Mouse (Mus musculus) liver, embryonic 13.5 days (tissue): ENCODE data around the gene Pmf1. TPM values are rescaled to one million over a fixed set of nuclear protein-coding genes. Genes with fewer than 3 reads are reported as not detected.
A peak's percentile ranks its signal among the peaks of the same experiment; 100 is the strongest.
"Not testable (repeated sequence)": the region's sequence is repeated elsewhere in the genome, so short reads cannot be mapped to it uniquely, and the experiment has no call there.

Experiments used
- ATAC-seq: fragments of 200-750 bp; cut with Nextera tagmentation; 2 replicates; pipeline ENCODE4 v1.8.0; 2017; ENCODE audit warnings: low read depth, mild to moderate bottlenecking, moderate number of reproducible peaks, moderate library complexity
- DNase-seq: peaks from one replicate; pipeline ENCODE4 v3.0.0; 2022
- H3K27ac ChIP-seq: fragments of 300-500 bp; sonication (generic); 2 replicates; pipeline ENCODE4 v1.5.1; 2015; ENCODE audit warnings: moderate library complexity, mild to moderate bottlenecking, inconsistent platforms
- H3K27me3 ChIP-seq: fragments of 300-500 bp; sonication (generic); 2 replicates; pipeline ENCODE4 v1.6.1; 2015; ENCODE audit warnings: mild to moderate bottlenecking, inconsistent platforms
- H3K36me3 ChIP-seq: fragments of 300-500 bp; sonication (generic); 2 replicates; pipeline ENCODE4 v1.6.1; 2015; ENCODE audit warnings: mild to moderate bottlenecking, inconsistent platforms
- H3K4me1 ChIP-seq: fragments of 300-500 bp; sonication (generic); replicated peaks from 2 replicates; pipeline ENCODE4 v1.6.1; 2015; ENCODE audit warnings: inconsistent platforms
- H3K4me2 ChIP-seq: fragments of 300-500 bp; sonication (generic); 2 replicates; pipeline ENCODE4 v1.6.1; 2015; ENCODE audit warnings: inconsistent platforms, mild to moderate bottlenecking, moderate library complexity
- H3K4me3 ChIP-seq: fragments of 300-500 bp; sonication (generic); replicated peaks from 2 replicates; pipeline ENCODE4 v1.5.1; 2015; ENCODE audit warnings: mild to moderate bottlenecking, inconsistent platforms
- H3K9ac ChIP-seq: fragments of 300-500 bp; sonication (generic); 2 replicates; pipeline ENCODE4 v1.6.1; 2015; ENCODE audit warnings: mild to moderate bottlenecking, inconsistent platforms
- H3K9me3 ChIP-seq: fragments of 300-500 bp; sonication (generic); replicated peaks from 2 replicates; pipeline ENCODE4 v1.6.1; 2016; ENCODE audit warnings: inconsistent platforms
- WGBS: fragments of 180-500 bp; shearing (Covaris S2); methylation state at CpG from one replicate; pipeline ENCODE4 v1.1.7; 2015; ENCODE audit not compliant: insufficient replicate concordance; 5-methylcytosine and 5-hydroxymethylcytosine counted together
- polyA plus RNA-seq: library from polyadenylated mRNA; unstranded; fragments of >200 nt; fragmentation: Nextera tagmentation; extraction: Ambion mirVana; gene quantifications from 2 replicates; pipeline ENCODE4 v1.2.1, GENCODE M21; 2015

Gene Pmf1
- polyA plus RNA-seq, 1 experiment from 2014 or later = 97.1 TPM

DNA sequence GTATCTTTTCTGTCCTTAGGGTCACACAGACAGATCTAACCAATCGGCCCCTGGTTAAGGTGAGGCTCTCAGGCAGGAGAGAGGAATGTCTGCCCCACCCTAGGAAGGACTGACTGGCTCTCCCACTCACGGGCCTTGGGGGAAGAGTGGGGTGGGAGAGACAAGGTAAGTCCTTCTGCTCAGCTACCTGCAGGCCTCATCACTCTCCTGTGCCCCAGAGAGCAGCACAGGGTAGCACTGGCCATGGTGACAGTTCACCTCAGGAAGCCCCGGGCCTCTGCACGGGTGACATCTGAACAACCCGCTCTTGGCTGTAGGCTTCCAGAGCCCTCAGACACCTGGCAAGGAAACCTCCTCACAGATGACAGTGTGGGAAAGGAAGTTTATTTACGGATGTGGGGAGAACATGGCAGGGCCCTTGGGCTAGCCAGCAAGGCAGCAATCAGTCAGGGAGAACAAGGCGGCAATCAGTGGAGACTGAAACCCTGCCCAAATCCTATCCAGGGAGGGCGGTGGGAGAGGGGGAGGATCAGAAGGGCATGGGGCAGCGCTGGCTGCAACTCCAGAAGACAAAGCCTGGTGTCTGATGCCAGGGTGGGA is 16.3 kb downstream of the Pmf1 start:
- H3K36me3 ChIP-seq = peaks cover 47% of the 10 kb centered on the region
- no peaks in the 10 kb centered on the region for H3K4me1 ChIP-seq
- WGBS = 83% methylated on average over 9 of the region's 9 CpGs
- no peak overlapping the region for H3K27ac ChIP-seq
- no peak for DNase-seq
- no peaks in the 10 kb centered on the region for H3K9me3 ChIP-seq
- ATAC-seq = no peak
- H3K27me3 ChIP-seq = no peaks in the 10 kb centered on the region
- no peak overlapping the region for H3K4me2 ChIP-seq
- H3K4me3 ChIP-seq = no peak overlapping the region
- H3K9ac ChIP-seq = no peak overlapping the region

GRCm38 (mm10) chr3:88384364-88384763 is 25.8 kb downstream of the Pmf1 start, which contains the start of gene Bglap:
TSS of gene Bglap (minus strand) at chr3:88384464.
- Histone ChIP-seq H3K27ac (no peak within 1 kb of the TSS), H3K4me3 (no peak within 1 kb of the TSS), H3K4me2 (no peak within 1 kb of the TSS), H3K4me1 (peaks cover 8% of the 10 kb centered on the region), H3K9ac (no peak within 1 kb of the TSS), H3K36me3 (no peaks in the 10 kb centered on the region), H3K27me3 (no peaks in the 10 kb centered on the region), H3K9me3 (no peaks in the 10 kb centered on the region)
- no peak for ATAC-seq
- 71% methylated on average over 5 of the region's 5 CpGs for WGBS
- no peak for DNase-seq

DNA sequence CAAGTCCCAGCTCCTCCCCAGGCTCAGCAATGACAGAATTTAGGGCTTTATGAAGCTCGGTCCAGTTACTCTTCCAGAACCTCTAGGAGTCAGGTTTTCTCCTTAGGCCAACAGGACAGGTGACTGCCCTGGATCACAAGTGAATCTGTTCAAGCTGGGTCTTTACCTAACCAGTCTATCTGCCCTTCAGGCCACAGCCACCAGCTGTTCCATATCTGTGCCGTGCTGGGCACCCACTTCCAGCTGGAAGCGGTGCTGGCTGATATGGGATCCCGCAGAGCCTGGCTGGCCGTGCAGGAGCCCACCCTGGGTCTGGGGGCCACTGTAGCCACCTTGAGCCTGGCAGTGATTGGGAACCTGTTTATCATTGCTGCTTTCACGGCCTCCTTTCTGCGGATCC is 27.7 kb downstream of the Pmf1 start:
- not testable (repeated sequence) for DNase-seq, H3K27ac ChIP-seq, H3K4me2 ChIP-seq, H3K9me3 ChIP-seq, H3K4me3 ChIP-seq, H3K4me1 ChIP-seq, H3K27me3 ChIP-seq, H3K36me3 ChIP-seq, H3K9ac ChIP-seq, ATAC-seq
- 10% methylated on average over 1 of the region's 7 CpGs for WGBS

DNA sequence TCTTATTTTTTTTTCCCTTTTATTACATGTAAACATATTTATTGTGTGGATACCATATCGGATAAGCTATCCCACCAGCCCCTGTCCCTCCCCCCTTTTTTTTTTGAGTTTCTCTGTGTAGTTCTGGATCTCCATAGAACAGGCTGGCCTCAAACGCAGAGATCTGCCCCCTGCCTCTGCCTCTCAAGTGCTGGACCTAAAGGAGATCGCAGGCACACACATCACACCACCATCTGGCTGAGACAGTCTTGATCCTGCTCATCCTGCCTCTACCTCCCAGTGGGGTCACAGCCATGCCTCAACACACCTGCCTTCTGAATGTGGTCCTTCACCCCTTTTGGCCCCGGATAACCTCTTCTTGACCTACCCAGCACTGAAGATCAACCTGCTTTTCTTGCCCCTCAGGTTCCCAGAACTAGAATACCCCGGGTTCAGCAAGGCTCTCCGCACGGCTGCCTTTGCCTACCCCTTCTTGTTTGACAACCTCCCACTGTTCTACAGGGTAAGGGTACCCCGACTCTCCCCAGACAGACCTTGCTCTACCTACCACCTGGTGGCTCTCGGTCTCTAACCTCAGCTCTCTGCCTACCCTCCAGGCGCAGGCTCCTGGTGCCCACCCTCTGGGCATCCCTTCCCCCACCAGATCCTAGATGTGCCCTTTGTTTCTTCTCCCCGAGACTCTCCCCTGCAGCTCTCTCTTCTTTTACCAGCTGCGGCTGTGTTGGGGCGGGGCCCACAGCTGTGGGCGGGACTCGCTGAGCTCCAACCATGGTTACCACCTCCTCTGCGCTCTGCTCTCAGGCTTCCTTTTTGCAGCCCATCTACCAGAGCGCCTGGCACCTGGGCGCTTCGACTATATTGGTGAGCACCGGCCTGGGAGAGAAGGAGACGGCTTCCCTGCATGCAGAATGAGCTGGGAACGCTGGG is 28.5 kb downstream of the Pmf1 start:
- 16% methylated on average over 17 of the region's 22 CpGs for WGBS
- not testable (repeated sequence) for H3K9me3 ChIP-seq, H3K27me3 ChIP-seq, H3K4me3 ChIP-seq, H3K36me3 ChIP-seq, H3K9ac ChIP-seq, H3K4me1 ChIP-seq, H3K27ac ChIP-seq, DNase-seq
- peak overlapping the region; percentile 51 for H3K4me2 ChIP-seq
- peak; percentile 75 for ATAC-seq

DNA sequence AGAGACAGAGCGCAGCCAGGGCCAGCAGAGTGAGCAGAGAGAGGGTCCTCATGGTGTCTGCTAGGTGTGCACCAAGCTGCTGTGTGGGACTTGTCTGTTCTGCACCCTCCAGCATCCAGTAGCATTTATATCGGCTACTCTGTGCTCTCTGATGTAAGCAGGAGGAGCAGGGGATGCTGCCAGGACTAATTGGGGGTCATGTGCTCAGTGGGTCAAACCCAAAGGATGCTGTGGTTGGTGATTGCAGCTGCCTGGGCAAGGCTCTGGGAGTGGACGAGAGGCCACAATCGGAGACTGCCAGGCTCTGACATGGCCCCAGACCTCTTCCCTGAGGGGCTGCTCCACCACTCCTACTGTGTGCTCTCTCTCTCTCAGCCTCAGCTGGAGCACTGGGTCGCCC is 31.5 kb downstream of the Pmf1 start, which contains the start of gene Bglap2:
Bglap2 (minus strand) TSS at position 101 of the 400 bp plus-strand sequence.
- not testable (repeated sequence) for H3K27me3 ChIP-seq, DNase-seq, H3K36me3 ChIP-seq, H3K4me2 ChIP-seq, H3K4me3 ChIP-seq, ATAC-seq, H3K9ac ChIP-seq, H3K27ac ChIP-seq, H3K9me3 ChIP-seq
- 53% methylated on average over 5 of the region's 5 CpGs for WGBS
- H3K4me1 ChIP-seq = peaks cover 19% of the 10 kb centered on the region

DNA sequence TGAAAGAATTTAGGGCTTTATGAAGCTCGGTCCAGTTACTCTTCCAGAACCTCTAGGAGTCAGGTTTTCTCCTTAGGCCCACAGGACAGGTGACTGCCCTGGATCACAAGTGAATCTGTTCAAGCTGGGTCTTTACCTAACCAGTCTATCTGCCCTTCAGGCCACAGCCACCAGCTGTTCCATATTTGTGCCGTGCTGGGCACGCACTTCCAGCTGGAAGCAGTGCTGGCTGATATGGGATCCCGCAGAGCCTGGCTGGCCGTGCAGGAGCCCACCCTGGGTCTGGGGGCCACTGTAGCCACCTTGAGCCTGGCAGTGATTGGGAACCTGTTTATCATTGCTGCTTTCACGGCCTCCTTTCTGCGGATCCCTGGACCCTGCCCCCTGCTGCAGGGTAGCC is 33.5 kb downstream of the Pmf1 start:
- H3K36me3 ChIP-seq, H3K4me3 ChIP-seq, DNase-seq, ATAC-seq, H3K9me3 ChIP-seq, H3K27ac ChIP-seq, H3K27me3 ChIP-seq, H3K9ac ChIP-seq: not testable (repeated sequence)
- peaks cover 14% of the 10 kb centered on the region for H3K4me1 ChIP-seq
- 42% methylated on average over 7 of the region's 7 CpGs for WGBS
- peak overlapping the region; percentile 41; the same call in 1 of the 2 replicates for H3K4me2 ChIP-seq

DNA sequence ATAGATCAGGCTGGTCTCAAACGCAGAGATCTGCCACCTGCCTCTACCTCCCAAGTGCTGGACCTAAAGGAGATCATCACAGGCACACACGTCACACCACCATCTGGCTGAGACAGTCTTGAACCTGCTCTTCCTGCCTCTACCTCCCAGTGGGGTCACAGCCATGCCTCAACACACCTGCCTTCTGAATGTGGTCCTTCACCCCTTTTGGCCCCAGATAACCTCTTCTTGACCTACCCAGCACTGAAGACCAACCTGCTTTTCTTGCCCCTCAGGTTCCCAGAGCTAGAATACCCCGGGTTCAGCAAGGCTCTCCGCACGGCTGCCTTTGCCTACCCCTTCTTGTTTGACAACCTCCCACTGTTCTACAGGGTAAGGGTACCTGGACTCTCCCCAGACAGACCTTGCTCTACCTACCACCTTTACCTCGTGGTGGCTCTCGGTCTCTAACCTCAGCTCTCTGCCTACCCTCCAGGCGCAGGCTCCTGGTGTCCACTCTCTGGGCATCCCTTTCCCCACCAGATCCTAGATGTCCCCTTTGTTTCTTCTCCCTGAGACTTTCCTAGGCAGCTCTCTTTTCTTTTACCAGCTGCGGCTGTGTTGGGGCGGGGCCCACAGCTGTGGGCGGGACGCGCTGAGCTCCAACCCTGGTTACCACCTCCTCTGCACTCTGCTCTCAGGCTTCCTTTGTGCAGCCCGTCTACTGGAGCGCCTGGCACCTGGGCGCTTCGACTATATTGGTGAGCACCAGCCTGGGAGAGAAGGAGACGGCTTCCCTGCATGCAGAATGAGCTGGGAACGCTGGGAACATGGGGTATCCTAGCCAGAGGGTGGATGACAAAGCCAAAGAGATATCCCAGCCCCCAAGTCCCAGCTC is 34.1 kb downstream of the Pmf1 start:
- H3K4me2 ChIP-seq = peak overlapping the region; percentile 41
- DNase-seq = peak; percentile 45
- H3K4me3 ChIP-seq = 0 out of 2 replicates have a peak overlapping the region, but pooled peaks have one; percentile 14
- H3K9ac ChIP-seq, H3K9me3 ChIP-seq, H3K27me3 ChIP-seq, H3K36me3 ChIP-seq, H3K27ac ChIP-seq: not testable (repeated sequence)
- H3K4me1 ChIP-seq = peaks cover 10% of the 10 kb centered on the region
- ATAC-seq = peak; percentile 86
- WGBS = 11% methylated on average over 19 of the region's 19 CpGs

DNA sequence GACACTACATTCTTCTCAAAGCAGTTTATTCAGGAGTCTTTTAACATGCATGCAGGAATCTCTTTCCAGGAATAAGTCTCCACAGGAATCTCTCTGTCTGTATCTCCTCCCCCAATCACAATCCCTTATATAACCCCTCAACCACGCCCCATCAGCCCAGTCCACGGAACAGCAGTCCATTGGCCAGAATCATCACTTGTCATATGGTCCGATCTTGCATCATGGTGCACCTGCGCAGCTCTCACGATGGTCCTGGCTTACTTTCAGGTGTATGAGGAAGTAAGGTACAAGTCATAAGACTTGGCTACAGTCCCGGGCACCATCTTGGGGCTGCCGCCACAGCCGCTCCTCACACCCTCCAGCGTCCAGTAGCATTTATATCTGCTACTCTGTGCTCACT is 37.5 kb downstream of the Pmf1 start, which contains the start of gene Bglap3:
Bglap3 (minus strand) TSS at position 101 of the 400 bp plus-strand sequence.
- not testable (repeated sequence) for H3K27ac ChIP-seq, H3K9me3 ChIP-seq, H3K27me3 ChIP-seq, ATAC-seq, DNase-seq, H3K36me3 ChIP-seq, H3K4me2 ChIP-seq, H3K4me3 ChIP-seq, H3K9ac ChIP-seq
- WGBS = 81% methylated on average over 9 of the region's 9 CpGs
- peaks cover 10% of the 10 kb centered on the region for H3K4me1 ChIP-seq

DNA sequence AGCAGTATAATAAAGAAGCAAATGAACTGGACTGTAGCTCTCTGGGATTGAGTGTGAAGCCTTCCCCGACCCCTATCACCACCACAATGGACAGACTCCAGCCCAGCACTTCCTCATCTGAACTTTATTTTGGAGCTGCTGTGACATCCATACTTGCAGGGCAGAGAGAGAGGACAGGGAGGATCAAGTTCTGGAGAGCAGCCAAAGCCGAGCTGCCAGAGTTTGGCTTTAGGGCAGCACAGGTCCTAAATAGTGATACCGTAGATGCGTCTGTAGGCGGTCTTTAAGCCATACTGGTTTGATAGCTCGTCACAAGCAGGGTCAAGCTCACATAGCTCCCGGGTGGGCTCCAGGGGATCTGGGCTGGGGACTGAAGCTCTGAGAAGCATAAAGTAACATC is 41.6 kb downstream of the Pmf1 start:
- 74% methylated on average over 7 of the region's 7 CpGs for WGBS
- Histone ChIP-seq H3K4me1 (peaks cover 36% of the 10 kb centered on the region), H3K27me3 (peaks cover 28% of the 10 kb centered on the region)
- H3K4me3 ChIP-seq, H3K36me3 ChIP-seq, H3K27ac ChIP-seq, H3K9ac ChIP-seq, ATAC-seq, H3K4me2 ChIP-seq, DNase-seq, H3K9me3 ChIP-seq: not testable (repeated sequence)

- 49% methylated on average over 3 of the region's 7 CpGs for WGBS
- not testable (repeated sequence) for H3K27ac ChIP-seq, H3K36me3 ChIP-seq, DNase-seq, H3K9ac ChIP-seq, ATAC-seq, H3K4me3 ChIP-seq, H3K9me3 ChIP-seq
- Histone ChIP-seq H3K4me2 (peak overlapping the region; percentile 59; the same call in 1 of the 2 replicates), H3K27me3 (peaks cover 25% of the 10 kb centered on the region), H3K4me1 (peaks cover 46% of the 10 kb centered on the region)
Observed at GRCm38 (mm10) chr3:88367517-88367916, 42.6 kb downstream of the Pmf1 start.
